Mouse (Mus musculus) forebrain, embryonic 11.5 days (tissue): ENCODE measurements at regions not wholly inside any gene's neighbourhood (a gene's known extent, or its start where the extent isn't known, plus 50 kb on each side); places are given as distances from the start of the nearest gene placed in this dataset.
A peak's percentile ranks its signal among the peaks of the same experiment; 100 is the strongest.

Experiments
- ATAC-seq: fragments of 200-750 bp; cut with Nextera tagmentation; replicated peaks from 2 replicates; pipeline ENCODE4 v1.8.0; 2017; ENCODE audit warnings: moderate TSS enrichment; ENCODE audit not compliant: low FRiP score
- DNase-seq: peaks from one replicate; pipeline ENCODE4 v3.0.0-alpha.2; 2017; ENCODE audit warnings: low spot score
- H3K27ac ChIP-seq: fragments of 300-500 bp; sonication (generic); 2 replicates; pipeline ENCODE4 v1.5.1; 2014; ENCODE audit warnings: low read depth, low read length
- H3K27me3 ChIP-seq: fragments of 300-500 bp; sonication (generic); 2 replicates; pipeline ENCODE4 v1.6.1; 2014; ENCODE audit warnings: mild to moderate bottlenecking, low read length, mixed read lengths; ENCODE audit not compliant: control insufficient read depth, insufficient read depth
- H3K36me3 ChIP-seq: fragments of 300-500 bp; sonication (generic); 2 replicates; pipeline ENCODE4 v1.6.1; 2014; ENCODE audit warnings: mild to moderate bottlenecking, low read length, moderate library complexity, mixed read lengths; ENCODE audit not compliant: control insufficient read depth, insufficient read depth
- H3K4me1 ChIP-seq: fragments of 300-500 bp; sonication (generic); replicated peaks from 2 replicates; pipeline ENCODE4 v1.6.1; 2014; ENCODE audit warnings: low read length, mixed read lengths; ENCODE audit not compliant: control insufficient read depth, insufficient read depth
- H3K4me2 ChIP-seq: fragments of 300-500 bp; sonication (generic); 2 replicates; pipeline ENCODE4 v1.6.1; 2014; ENCODE audit warnings: low read depth, mild to moderate bottlenecking, low read length, moderate library complexity, mixed read lengths; ENCODE audit not compliant: severe bottlenecking
- H3K4me3 ChIP-seq: fragments of 300-500 bp; sonication (generic); 2 replicates; pipeline ENCODE4 v1.5.1; 2014; ENCODE audit warnings: low read depth, low read length
- H3K9ac ChIP-seq: fragments of 300-500 bp; sonication (generic); 2 replicates; pipeline ENCODE4 v1.6.1; 2014; ENCODE audit warnings: low read length
- H3K9me3 ChIP-seq: fragments of 300-500 bp; sonication (generic); 2 replicates; pipeline ENCODE4 v1.6.1; 2016; ENCODE audit warnings: low read length, mixed read lengths; ENCODE audit not compliant: control insufficient read depth
- WGBS: fragments of 180-500 bp; shearing (Covaris S2); extraction: QIAGEN DNeasy Blood & Tissue Kit; methylation state at CpG from one replicate; pipeline ENCODE4 v1.1.7; 2014; 5-methylcytosine and 5-hydroxymethylcytosine counted together

GRCm38 (mm10) chr1:19290098-19290497 lies 81.4 kb downstream of the Tfap2b start:
- H3K27me3 ChIP-seq, result no peaks in the 10 kb centered on the region
- no peak overlapping the region for H3K9ac ChIP-seq
- H3K4me3 ChIP-seq, result no peak overlapping the region
- H3K36me3 ChIP-seq, result no peaks in the 10 kb centered on the region
- 84% methylated on average over 4 of the region's 4 CpGs for WGBS
- no peaks in the 10 kb centered on the region for H3K4me1 ChIP-seq
- no peak for ATAC-seq
- no peak overlapping the region for H3K27ac ChIP-seq
- DNase-seq, result no peak
- H3K9me3 ChIP-seq, result no peaks in the 10 kb centered on the region
- H3K4me2 ChIP-seq, result no peak overlapping the region

GRCm38 (mm10) chr1:19321598-19321997 lies 112.9 kb downstream of the Tfap2b start:
- 57% methylated on average over 1 of the region's 1 CpGs for WGBS
- DNase-seq, result no peak
- Histone ChIP-seq H3K36me3 (no peaks in the 10 kb centered on the region), H3K9ac (no peak overlapping the region), H3K27ac (no peak overlapping the region), H3K4me2 (no peak overlapping the region), H3K9me3 (no peaks in the 10 kb centered on the region), H3K27me3 (no peaks in the 10 kb centered on the region), H3K4me1 (no peaks in the 10 kb centered on the region), H3K4me3 (no peak overlapping the region)
- ATAC-seq, result no peak

GRCm38 (mm10) chr1:19336062-19336461 lies 127.3 kb downstream of the Tfap2b start:
- Histone ChIP-seq H3K27ac (no peak overlapping the region), H3K36me3 (no peaks in the 10 kb centered on the region), H3K9me3 (no peaks in the 10 kb centered on the region), H3K4me3 (no peak overlapping the region), H3K4me1 (no peaks in the 10 kb centered on the region), H3K9ac (no peak overlapping the region), H3K4me2 (no peak overlapping the region), H3K27me3 (no peaks in the 10 kb centered on the region)
- no peak for DNase-seq
- 92% methylated on average over 1 of the region's 1 CpGs for WGBS
- ATAC-seq, result no peak

- Histone ChIP-seq H3K9me3 (no peaks in the 10 kb centered on the region), H3K27me3 (no peaks in the 10 kb centered on the region), H3K27ac (no peak overlapping the region), H3K36me3 (no peaks in the 10 kb centered on the region), H3K9ac (no peak overlapping the region), H3K4me1 (no peaks in the 10 kb centered on the region), H3K4me3 (no peak overlapping the region), H3K4me2 (no peak overlapping the region)
- 61% methylated on average over 3 of the region's 3 CpGs for WGBS
- DNase-seq (no peak), ATAC-seq (no peak)
Observed at GRCm38 (mm10) chr1:19337207-19337606, 128.5 kb downstream of the Tfap2b start.

GRCm38 (mm10) chr1:19344445-19344844 lies 135.7 kb downstream of the Tfap2b start:
- ATAC-seq, result peak; percentile 51; the same call in 1 of the 2 replicates

GRCm38 (mm10) chr1:19350495-19350894 lies 141.8 kb downstream of the Tfap2b start:
- no peak for ATAC-seq
- H3K4me3 ChIP-seq, result no peak overlapping the region
- H3K36me3 ChIP-seq, result no peaks in the 10 kb centered on the region
- H3K9me3 ChIP-seq, result no peaks in the 10 kb centered on the region
- H3K27ac ChIP-seq, result no peak overlapping the region
- no peak for DNase-seq
- 34% methylated on average over 4 of the region's 4 CpGs for WGBS
- no peaks in the 10 kb centered on the region for H3K27me3 ChIP-seq
- no peak overlapping the region for H3K4me2 ChIP-seq
- H3K9ac ChIP-seq, result no peak overlapping the region
- H3K4me1 ChIP-seq, result no peaks in the 10 kb centered on the region

More at GRCm38 (mm10) chr1:19344445-19344844, 135.7 kb downstream of the Tfap2b start:
- DNase-seq, result no peak
- Histone ChIP-seq H3K27ac (no peak overlapping the region), H3K9me3 (no peaks in the 10 kb centered on the region), H3K9ac (no peak overlapping the region), H3K4me3 (no peak overlapping the region), H3K4me1 (no peaks in the 10 kb centered on the region), H3K27me3 (no peaks in the 10 kb centered on the region), H3K4me2 (no peak overlapping the region), H3K36me3 (no peaks in the 10 kb centered on the region)
- WGBS, result 83% methylated on average over 4 of the region's 4 CpGs

GRCm38 (mm10) chr1:19384856-19385255 lies 176.1 kb downstream of the Tfap2b start:
- no peak for ATAC-seq
- Histone ChIP-seq H3K9me3 (no peaks in the 10 kb centered on the region), H3K9ac (no peak overlapping the region), H3K27ac (no peak overlapping the region), H3K4me3 (no peak overlapping the region), H3K4me1 (no peaks in the 10 kb centered on the region), H3K4me2 (no peak overlapping the region), H3K36me3 (no peaks in the 10 kb centered on the region), H3K27me3 (no peaks in the 10 kb centered on the region)
- DNase-seq, result no peak
- WGBS, result 67% methylated on average over 1 of the region's 1 CpGs

- Histone ChIP-seq H3K9me3 (no peaks in the 10 kb centered on the region), H3K4me1 (no peaks in the 10 kb centered on the region), H3K4me2 (no peak overlapping the region), H3K9ac (no peak overlapping the region), H3K36me3 (no peaks in the 10 kb centered on the region), H3K27me3 (no peaks in the 10 kb centered on the region), H3K27ac (no peak overlapping the region), H3K4me3 (no peak overlapping the region)
- 76% methylated on average over 1 of the region's 1 CpGs for WGBS
- no peak for ATAC-seq
- DNase-seq, result no peak
Observed at GRCm38 (mm10) chr1:19388864-19389505, 180.3 kb downstream of the Tfap2b start.

GRCm38 (mm10) chr1:19407556-19407955 lies 198.8 kb downstream of the Tfap2b start:
- DNase-seq (no peak), ATAC-seq (no peak)
- H3K9me3 ChIP-seq, result no peaks in the 10 kb centered on the region
- no peaks in the 10 kb centered on the region for H3K4me1 ChIP-seq
- H3K4me3 ChIP-seq, result no peak overlapping the region
- no peak overlapping the region for H3K4me2 ChIP-seq
- H3K27me3 ChIP-seq, result no peaks in the 10 kb centered on the region
- no peaks in the 10 kb centered on the region for H3K36me3 ChIP-seq
- WGBS, result 84% methylated on average over 2 of the region's 2 CpGs
- H3K27ac ChIP-seq, result no peak overlapping the region
- no peak overlapping the region for H3K9ac ChIP-seq
